Mouse (Mus musculus): ENCODE results near the gene Med13l. TPM values are rescaled to one million over a fixed set of nuclear protein-coding genes. Genes with fewer than 3 reads are reported as not detected.

Med13l gene
- total and polyA plus RNA-seq, 3 experiments, result 17.0 to 34.3 (median 31.5) TPM

- DNase-seq, result no peak
These were observed 4.0 kb upstream of the Med13l start for GRCm38 (mm10) chr5:118556387-118556937.

- DNase-seq, result no peak
These were observed 1.6 kb upstream of the Med13l start for GRCm38 (mm10) chr5:118558841-118559240.

GRCm38 (mm10) chr5:118559584-118560384 is 695 bp upstream of the Med13l start:
- peak; percentile 92 for DNase-seq

- DNase-seq, result peak; percentile 62
These were observed 858 bp downstream of the Med13l start for GRCm38 (mm10) chr5:118561086-118561987.

GRCm38 (mm10) chr5:118562206-118562605 is 1.7 kb downstream of the Med13l start:
- no peak for DNase-seq

- no peak for DNase-seq
These were observed 3.1 kb downstream of the Med13l start for GRCm38 (mm10) chr5:118563590-118563989.

- DNase-seq, result no peak
These were observed 6.9 kb downstream of the Med13l start for GRCm38 (mm10) chr5:118567395-118567794.

GRCm38 (mm10) chr5:118569017-118569416 is 8.5 kb downstream of the Med13l start:
- no peak for DNase-seq

GRCm38 (mm10) chr5:118569606-118570580 is 9.4 kb downstream of the Med13l start:
- DNase-seq, result no peak

- peak; percentile 32 for DNase-seq
These were observed 11.0 kb downstream of the Med13l start for GRCm38 (mm10) chr5:118571504-118571903.

GRCm38 (mm10) chr5:118574236-118574635 is 13.8 kb downstream of the Med13l start:
- peak; percentile 72 for DNase-seq

- DNase-seq, result no peak
These were observed 14.5 kb downstream of the Med13l start for GRCm38 (mm10) chr5:118574997-118575396.

GRCm38 (mm10) chr5:118575909-118576308 is 15.4 kb downstream of the Med13l start:
- no peak for DNase-seq

- no peak for DNase-seq
These were observed 16.3 kb downstream of the Med13l start for GRCm38 (mm10) chr5:118576731-118577130.

- DNase-seq, result no peak
These were observed 24.9 kb downstream of the Med13l start for GRCm38 (mm10) chr5:118585355-118585754.

GRCm38 (mm10) chr5:118586560-118586959 is 26.1 kb downstream of the Med13l start:
- DNase-seq, result no peak

- DNase-seq, result no peak
These were observed 28.0 kb downstream of the Med13l start for GRCm38 (mm10) chr5:118588381-118588925.

- no peak for DNase-seq
These were observed 28.9 kb downstream of the Med13l start for GRCm38 (mm10) chr5:118589186-118589892.

- DNase-seq, result no peak
These were observed 30.4 kb downstream of the Med13l start for GRCm38 (mm10) chr5:118590868-118591267.

GRCm38 (mm10) chr5:118591826-118592499 is 31.5 kb downstream of the Med13l start:
- no peak for DNase-seq
